Mouse (Mus musculus) bone marrow macrophage, adult 2 months (primary cell): ENCODE results near the gene Dnajc7. TPM values are rescaled to one million over a fixed set of nuclear protein-coding genes. Genes with fewer than 3 reads are reported as not detected.
"Not testable (repeated sequence)": the region's sequence is repeated elsewhere in the genome, so short reads cannot be mapped to it uniquely, and the experiment has no call there.

ENCODE experiments used
- H3K27ac ChIP-seq: 2 replicates; pipeline ENCODE4 v1.5.1; 2012; ENCODE audit warnings: low read depth, low read length; ENCODE audit not compliant: insufficient read depth
- H3K4me1 ChIP-seq: 2 replicates; pipeline ENCODE4 v1.6.1; 2012; ENCODE audit warnings: low read length; ENCODE audit not compliant: control insufficient read depth, insufficient read depth
- H3K4me3 ChIP-seq: 2 replicates; pipeline ENCODE4 v1.5.1; 2012; ENCODE audit warnings: mild to moderate bottlenecking, low read length, moderate library complexity; ENCODE audit not compliant: insufficient read depth
- CTCF ChIP-seq: IDR thresholded peaks from 2 replicates; pipeline ENCODE4 v1.5.1; 2012; ENCODE audit warnings: low read depth, mild to moderate bottlenecking, low read length, moderate library complexity
- POLR2A ChIP-seq: IDR thresholded peaks from 2 replicates; pipeline ENCODE4 v1.6.1; 2012; ENCODE audit warnings: mild to moderate bottlenecking, low read depth, low read length, borderline replicate concordance
- polyA plus RNA-seq: library from polyadenylated mRNA; stranded (reverse); fragments of >200 nt; gene quantifications from 2 replicates; pipeline ENCODE4 v1.2.4, GENCODE M21; 2012; ENCODE audit not compliant: missing spikeins, insufficient read depth, insufficient read length

Gene Dnajc7
- polyA plus RNA-seq, 1 experiment: 349 TPM

DNA sequence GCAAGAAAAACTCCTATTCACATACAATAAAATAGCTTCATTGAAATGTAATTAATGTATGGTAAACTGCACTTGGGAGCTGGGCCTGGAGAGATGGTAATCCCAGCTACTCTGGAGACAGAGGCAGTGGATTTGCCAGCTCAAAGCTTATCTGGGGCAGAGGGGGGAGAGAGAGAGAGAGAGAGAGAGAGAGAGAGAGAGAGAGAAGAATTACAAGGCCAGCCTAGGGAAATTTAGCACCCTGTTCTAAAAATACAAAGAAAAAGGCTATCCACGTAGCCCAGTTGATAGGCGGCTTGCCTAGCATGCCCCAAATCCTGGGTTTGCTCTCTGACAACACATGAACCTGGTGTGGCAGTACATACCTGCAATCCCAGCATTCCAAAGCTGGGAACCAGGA, 78.4 kb downstream of the Dnajc7 start:
- Histone ChIP-seq H3K4me1 (peaks cover 17% of the 10 kb centered on the region), H3K4me3 (no peak overlapping the region), H3K27ac (no peak overlapping the region)
- no peak for TF ChIP-seq POLR2A

DNA sequence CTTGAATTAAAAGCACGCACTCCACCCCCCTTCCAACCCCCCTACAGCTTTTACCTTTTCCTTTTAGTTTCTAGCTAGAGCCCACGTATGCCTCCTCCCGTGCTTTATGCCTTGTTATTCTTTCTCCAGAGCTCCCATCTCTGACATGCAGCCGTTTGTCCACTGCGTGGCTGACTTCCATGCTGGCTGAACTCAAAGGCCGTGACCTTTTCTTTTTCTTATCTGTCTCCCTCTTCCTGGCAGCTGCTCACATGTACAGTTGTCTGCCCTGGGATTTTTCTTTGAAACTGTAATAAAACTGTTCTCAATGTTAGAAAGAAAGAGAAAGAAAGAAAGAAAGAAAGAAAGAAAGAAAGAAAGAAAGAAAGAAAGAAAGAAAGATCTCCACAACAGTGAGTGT, 79.0 kb downstream of the Dnajc7 start:
- no peak overlapping the region for H3K27ac ChIP-seq
- no peak for TF ChIP-seq CTCF
- no peak for TF ChIP-seq POLR2A
- H3K4me3 ChIP-seq: no peak overlapping the region
- H3K4me1 ChIP-seq: peaks cover 11% of the 10 kb centered on the region

DNA sequence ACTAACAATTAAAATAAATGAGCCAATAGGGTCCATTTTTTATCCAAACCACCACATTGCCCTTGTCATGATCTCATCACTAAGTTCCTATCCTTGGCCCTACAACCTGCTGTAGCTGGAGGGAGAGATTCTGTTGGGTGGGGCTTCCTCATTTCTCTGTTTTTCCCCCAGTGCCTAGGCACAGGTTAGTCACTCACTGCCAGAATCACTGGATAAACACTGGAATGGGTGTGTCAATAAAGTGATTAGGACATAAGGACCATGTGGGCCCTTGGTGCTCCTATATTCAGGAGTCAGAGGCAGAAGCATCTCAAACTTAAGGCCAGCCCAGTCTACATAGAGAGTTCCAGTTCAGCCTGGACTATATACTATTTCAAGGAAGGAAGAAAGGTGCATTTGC, 83.5 kb downstream of the Dnajc7 start:
- H3K27ac ChIP-seq: no peak overlapping the region
- H3K4me1 ChIP-seq: no peaks in the 10 kb centered on the region; the same call in 1 of the 2 replicates
- no peak for TF ChIP-seq CTCF
- no peak for TF ChIP-seq POLR2A
- no peak overlapping the region for H3K4me3 ChIP-seq

DNA sequence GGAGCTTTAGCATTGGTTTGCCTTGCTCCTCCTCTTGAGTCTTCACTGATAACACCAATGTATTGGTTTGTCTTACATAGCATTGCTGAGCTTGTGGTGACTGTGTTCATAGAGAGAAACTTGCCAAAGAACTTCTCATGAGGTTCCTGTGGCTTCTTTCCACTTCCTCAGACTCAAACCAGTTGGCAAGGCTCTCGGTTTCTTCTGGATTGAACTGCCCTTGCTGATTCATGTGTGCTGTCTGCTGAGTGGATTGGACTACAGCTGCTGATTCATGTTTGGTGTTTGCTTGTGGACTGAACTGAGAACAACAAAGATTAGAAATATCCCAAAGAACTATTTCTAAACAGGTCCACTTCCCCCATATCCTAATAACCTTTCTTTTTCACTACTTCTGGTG, 84.0 kb downstream of the Dnajc7 start:
- TF ChIP-seq POLR2A: no peak
- no peaks in the 10 kb centered on the region; the same call in 1 of the 2 replicates for H3K4me1 ChIP-seq
- no peak overlapping the region for H3K4me3 ChIP-seq
- H3K27ac ChIP-seq: no peak overlapping the region

DNA sequence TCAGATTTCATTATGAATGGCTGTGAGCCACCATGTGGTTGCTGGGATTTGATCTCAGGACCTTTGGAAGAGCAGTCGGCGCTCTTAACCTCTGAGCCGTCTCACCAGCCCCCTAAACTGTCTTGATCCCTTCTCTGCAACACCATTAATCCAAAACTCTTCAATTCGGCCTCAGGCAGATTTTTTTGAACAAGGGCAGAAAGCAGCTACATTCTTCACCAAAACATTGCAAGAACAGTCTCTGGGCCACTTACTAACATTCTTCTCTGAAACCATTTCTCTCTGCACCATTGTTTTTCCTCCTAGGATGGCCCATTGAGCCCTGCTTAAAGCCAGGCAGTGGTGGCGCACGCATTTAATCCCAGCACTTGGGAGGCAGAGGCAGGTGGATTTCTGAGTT, 85.1 kb downstream of the Dnajc7 start:
- H3K4me3 ChIP-seq, H3K4me1 ChIP-seq, H3K27ac ChIP-seq: not testable (repeated sequence)

DNA sequence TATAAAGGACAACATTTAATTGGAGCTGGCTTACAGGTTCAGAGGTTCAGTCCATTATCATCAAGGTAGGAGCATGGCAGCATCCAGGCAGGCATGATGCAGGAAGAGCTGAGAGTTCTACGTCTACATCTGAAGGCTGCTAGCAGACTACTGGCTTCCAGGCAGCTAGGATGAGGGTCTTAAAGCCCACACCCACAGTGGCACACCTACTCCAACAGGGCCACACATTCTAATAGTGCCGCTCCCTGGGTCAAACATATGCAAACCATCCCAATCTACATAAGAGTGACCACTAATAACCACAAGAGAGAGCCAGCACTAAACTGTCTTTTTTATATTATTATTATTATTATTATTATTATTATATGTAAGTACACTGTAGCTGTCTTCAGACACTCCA, 85.6 kb downstream of the Dnajc7 start:
- H3K27ac ChIP-seq, H3K4me1 ChIP-seq, H3K4me3 ChIP-seq: not testable (repeated sequence)

DNA sequence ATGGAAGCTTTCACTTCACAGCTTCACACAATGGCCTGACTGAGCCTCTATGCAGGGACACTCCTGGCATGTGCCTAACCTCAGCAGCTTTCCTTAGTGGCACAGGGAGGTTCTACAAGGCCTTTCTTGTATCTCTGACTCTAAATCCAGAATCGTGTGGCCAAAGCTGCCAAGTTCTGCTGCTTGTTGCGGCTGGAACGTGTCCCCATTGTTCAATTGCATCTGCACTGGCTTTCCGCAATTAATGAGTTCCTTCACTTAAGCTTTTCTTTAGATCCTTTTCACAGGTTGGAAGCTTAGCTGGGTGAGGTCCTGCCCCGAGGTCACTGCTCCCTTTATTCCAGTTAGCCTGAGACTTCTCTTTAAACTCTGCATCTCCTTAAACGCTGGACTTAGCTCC, 86.1 kb downstream of the Dnajc7 start:
- Histone ChIP-seq H3K27ac (no peak overlapping the region), H3K4me3 (no peak overlapping the region), H3K4me1 (no peaks in the 10 kb centered on the region; the same call in 1 of the 2 replicates)
- no peak for TF ChIP-seq CTCF
- TF ChIP-seq POLR2A: no peak

Other genes starting within 250 kb of the Dnajc7 start
- gene Jup, start 222.4 kb downstream of the Dnajc7 start, polyA plus RNA-seq: 7.3 and 15.0 TPM in 2 replicates
- 0.67 TPM in 1 of 2 replicates, not detected in the other for gene P3h4, start 205.3 kb downstream of the Dnajc7 start, polyA plus RNA-seq
- 1.3 and 1.6 TPM in 2 replicates for gene Fkbp10, start 204.5 kb downstream of the Dnajc7 start, polyA plus RNA-seq
- gene Nt5c3b, start 178.4 kb downstream of the Dnajc7 start, polyA plus RNA-seq: 13.0 and 17.6 TPM in 2 replicates
- not detected in 2 replicates for gene Klhl10, start 178.3 kb downstream of the Dnajc7 start, polyA plus RNA-seq
- 4.7 and 6.1 TPM in 2 replicates for gene Klhl11, start 147.4 kb downstream of the Dnajc7 start, polyA plus RNA-seq
- 51.4 and 62.3 TPM in 2 replicates for gene Acly, start 92.2 kb downstream of the Dnajc7 start, polyA plus RNA-seq
- 0.19 and 0.34 TPM in 2 replicates for gene Ttc25, start 74.6 kb downstream of the Dnajc7 start, polyA plus RNA-seq
- 40.3 and 41.2 TPM in 2 replicates for gene Cnp, start 45.3 kb downstream of the Dnajc7 start, polyA plus RNA-seq
- 46.6 and 52.5 TPM in 2 replicates for gene Nkiras2, start 924 bp downstream of the Dnajc7 start, polyA plus RNA-seq
- not detected in 2 replicates for gene Zfp385c, start 72.3 kb upstream of the Dnajc7 start, polyA plus RNA-seq
- gene Dhx58, start 84.1 kb upstream of the Dnajc7 start, polyA plus RNA-seq: 58.8 and 58.9 TPM in 2 replicates
- 18.8 and 18.9 TPM in 2 replicates for gene Kat2a, start 92.3 kb upstream of the Dnajc7 start, polyA plus RNA-seq
- gene Hspb9, start 93.7 kb upstream of the Dnajc7 start, polyA plus RNA-seq: not detected in 2 replicates
- 269 and 300 TPM in 2 replicates for gene Rab5c, start 118.0 kb upstream of the Dnajc7 start, polyA plus RNA-seq
- gene Kcnh4, start 139.8 kb upstream of the Dnajc7 start, polyA plus RNA-seq: not detected in 2 replicates
- gene Hcrt, start 142.8 kb upstream of the Dnajc7 start, polyA plus RNA-seq: not detected in 2 replicates
- gene Ghdc, start 150.8 kb upstream of the Dnajc7 start, polyA plus RNA-seq: 12.0 and 15.6 TPM in 2 replicates
- 30.8 and 30.9 TPM in 2 replicates for gene Stat5b, start 230.6 kb upstream of the Dnajc7 start, polyA plus RNA-seq
- gene Stat5a, start 239.2 kb upstream of the Dnajc7 start, polyA plus RNA-seq: 16.3 and 20.7 TPM in 2 replicates